Mouse (Mus musculus): ENCODE measurements around the gene Otud7b.

DNA sequence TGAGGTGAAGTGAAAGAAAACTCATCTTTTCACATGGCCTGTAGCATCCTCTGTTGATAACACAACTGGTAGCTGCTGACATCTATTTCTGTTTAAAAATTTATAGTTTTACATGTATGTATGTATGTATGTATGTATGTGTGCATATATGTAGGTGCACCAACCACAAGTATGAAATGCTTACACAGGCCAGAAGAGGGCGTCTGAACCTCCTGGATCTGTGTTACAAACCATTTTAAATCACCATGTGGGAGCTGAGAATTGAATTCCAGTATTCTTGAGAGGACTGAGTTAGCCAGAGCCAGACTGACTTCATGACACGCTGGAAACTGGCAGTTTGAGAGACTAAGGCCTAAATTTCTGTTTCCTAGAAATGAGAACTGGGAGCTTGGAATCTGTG lies 13.2 kb upstream of the Otud7b start:
- no peak for TF ChIP-seq CTCF (IDR thresholded peaks at IDR 0.05; ENCODE audit: low read depth, low read length)
- TF ChIP-seq POLR2A (IDR thresholded peaks at IDR 0.05; ENCODE audit: borderline replicate concordance, low read depth, low read length): no peak
